Mouse (Mus musculus) midbrain, embryonic 15.5 days (tissue): ENCODE results near the gene Lrrd1. TPM values are rescaled to one million over a fixed set of nuclear protein-coding genes. Genes with fewer than 3 reads are reported as not detected.
"Not testable (repeated sequence)": the region's sequence is repeated elsewhere in the genome, so short reads cannot be mapped to it uniquely, and the experiment has no call there.

ENCODE experiments used
- ATAC-seq: fragments of 200-750 bp; cut with Nextera tagmentation; replicated peaks from 2 replicates; pipeline ENCODE4 v1.8.0; 2017; ENCODE audit warnings: moderate TSS enrichment
- H3K27ac ChIP-seq: fragments of 300-500 bp; sonication (generic); 2 replicates; pipeline ENCODE4 v1.5.1; 2015; ENCODE audit warnings: mild to moderate bottlenecking, inconsistent platforms
- H3K27me3 ChIP-seq: fragments of 300-500 bp; sonication (generic); replicated peaks from 2 replicates; pipeline ENCODE4 v1.6.1; 2015; ENCODE audit warnings: inconsistent platforms
- H3K36me3 ChIP-seq: fragments of 300-500 bp; sonication (generic); replicated peaks from 2 replicates; pipeline ENCODE4 v1.6.1; 2015; ENCODE audit warnings: inconsistent platforms
- H3K4me1 ChIP-seq: fragments of 300-500 bp; sonication (generic); 2 replicates; pipeline ENCODE4 v1.6.1; 2015; ENCODE audit warnings: inconsistent platforms
- H3K4me2 ChIP-seq: fragments of 300-500 bp; sonication (generic); 2 replicates; pipeline ENCODE4 v1.6.1; 2015; ENCODE audit warnings: inconsistent platforms, mild to moderate bottlenecking, moderate library complexity
- H3K4me3 ChIP-seq: fragments of 300-500 bp; sonication (generic); 2 replicates; pipeline ENCODE4 v1.5.1; 2015; ENCODE audit warnings: mild to moderate bottlenecking, inconsistent platforms
- H3K9ac ChIP-seq: fragments of 300-500 bp; sonication (generic); 2 replicates; pipeline ENCODE4 v1.6.1; 2015; ENCODE audit warnings: mild to moderate bottlenecking, inconsistent platforms
- H3K9me3 ChIP-seq: fragments of 300-500 bp; sonication (generic); 2 replicates; pipeline ENCODE4 v1.6.1; 2016; ENCODE audit warnings: inconsistent platforms
- WGBS: fragments of 180-500 bp; shearing (Covaris S2); methylation state at CpG from one replicate; pipeline ENCODE4 v1.1.7; 2015; ENCODE audit warnings: mixed read lengths; 5-methylcytosine and 5-hydroxymethylcytosine counted together
- polyA plus RNA-seq: library from polyadenylated mRNA; unstranded; fragments of >200 nt; fragmentation: Nextera tagmentation; extraction: Ambion mirVana; gene quantifications from 2 replicates; pipeline ENCODE4 v1.2.1, GENCODE M21; 2015

Gene Lrrd1
- polyA plus RNA-seq: 0.14 and 0.26 TPM in 2 replicates

- peak within 1 kb of the TSS; percentile 35 for H3K4me3 ChIP-seq
- 0 out of 2 replicates have a peak, but pooled peaks cover 9% of the 10 kb centered on the region for H3K36me3 ChIP-seq
- no peak within 1 kb of the TSS for H3K27ac ChIP-seq
- H3K9ac ChIP-seq: peak within 1 kb of the TSS; percentile 21
- H3K4me1 ChIP-seq: peaks cover 5% of the 10 kb centered on the region; the same call in 1 of the 2 replicates
- H3K4me2 ChIP-seq: peak within 1 kb of the TSS; percentile 64
- H3K9me3 ChIP-seq: no peaks in the 10 kb centered on the region
- no peaks in the 10 kb centered on the region for H3K27me3 ChIP-seq
- 4% methylated on average over 24 of the region's 24 CpGs for WGBS
- ATAC-seq: peak; percentile 62
These were observed at the start of gene Lrrd1 for GRCm38 (mm10) chr5:3845026-3845425. Gene Lrrd1, plus strand, starts transcription at chr5:3845173.

GRCm38 (mm10) chr5:3797101-3797500, 47.9 kb upstream of the Lrrd1 start:
- not testable (repeated sequence) for H3K36me3 ChIP-seq, H3K9me3 ChIP-seq, H3K4me2 ChIP-seq, ATAC-seq, H3K27ac ChIP-seq, H3K27me3 ChIP-seq, H3K9ac ChIP-seq, H3K4me3 ChIP-seq
- WGBS: 99% methylated on average over 2 of the region's 2 CpGs
- H3K4me1 ChIP-seq: peaks cover 21% of the 10 kb centered on the region

DNA sequence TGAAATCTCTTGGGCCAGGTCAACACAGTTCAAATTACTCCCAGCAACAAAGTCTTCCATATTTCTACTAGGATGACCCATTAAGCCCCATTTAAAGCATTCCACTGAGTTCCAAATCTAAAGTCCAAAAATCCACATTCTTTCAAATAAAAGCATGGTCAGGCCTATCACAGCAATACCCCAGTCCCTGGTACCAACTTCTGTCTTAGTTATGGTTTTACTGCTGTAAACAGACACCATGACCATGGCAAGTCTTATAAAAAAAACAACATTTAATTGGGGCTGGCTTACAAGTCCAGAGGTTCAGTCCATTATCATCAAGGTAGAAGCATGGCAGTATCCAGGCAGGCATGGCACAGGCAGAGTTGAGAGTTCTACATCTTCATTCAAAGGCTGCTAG, 46.3 kb upstream of the Lrrd1 start:
- peaks cover 21% of the 10 kb centered on the region for H3K4me1 ChIP-seq
- H3K36me3 ChIP-seq, H3K9ac ChIP-seq, H3K4me2 ChIP-seq, H3K27me3 ChIP-seq, H3K27ac ChIP-seq, H3K9me3 ChIP-seq, ATAC-seq, H3K4me3 ChIP-seq: not testable (repeated sequence)

GRCm38 (mm10) chr5:3800041-3800440, 44.9 kb upstream of the Lrrd1 start:
- H3K9ac ChIP-seq: no peak overlapping the region

DNA sequence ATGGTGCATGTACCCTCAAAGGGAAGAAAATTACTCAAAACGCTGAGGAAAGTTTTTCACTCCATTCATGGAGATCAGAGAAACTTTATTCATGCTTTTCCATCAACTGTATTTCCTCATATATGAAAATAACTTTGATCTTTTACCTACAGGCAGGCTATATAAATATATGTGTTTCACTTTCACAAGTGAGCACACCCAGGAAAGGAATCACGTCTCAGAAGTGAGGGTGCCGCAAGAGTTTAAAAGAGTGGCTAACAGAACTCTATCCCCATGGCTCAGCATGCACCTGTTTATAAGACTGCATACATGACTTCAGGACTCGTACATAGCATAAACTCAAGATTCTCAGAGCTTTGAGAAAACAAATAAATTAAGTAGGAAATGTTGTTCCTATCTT, 44.1 kb upstream of the Lrrd1 start:
- H3K4me3 ChIP-seq: peak overlapping the region; percentile 17; the same call in 1 of the 2 replicates
- no peaks in the 10 kb centered on the region for H3K9me3 ChIP-seq
- peaks cover 29% of the 10 kb centered on the region for H3K4me1 ChIP-seq
- H3K9ac ChIP-seq: no peak overlapping the region
- no peak for ATAC-seq
- no peaks in the 10 kb centered on the region for H3K27me3 ChIP-seq
- 83% methylated on average over 4 of the region's 4 CpGs for WGBS
- H3K27ac ChIP-seq: no peak overlapping the region
- H3K36me3 ChIP-seq: no peaks in the 10 kb centered on the region
- H3K4me2 ChIP-seq: peak overlapping the region; percentile 80

More at GRCm38 (mm10) chr5:3800041-3800440, 44.9 kb upstream of the Lrrd1 start:
- Histone ChIP-seq H3K9me3 (no peaks in the 10 kb centered on the region), H3K36me3 (no peaks in the 10 kb centered on the region), H3K27ac (no peak overlapping the region), H3K27me3 (no peaks in the 10 kb centered on the region), H3K4me3 (no peak overlapping the region), H3K4me2 (no peak overlapping the region), H3K4me1 (peaks cover 29% of the 10 kb centered on the region)
- WGBS: 82% methylated on average over 1 of the region's 1 CpGs
- no peak for ATAC-seq

DNA sequence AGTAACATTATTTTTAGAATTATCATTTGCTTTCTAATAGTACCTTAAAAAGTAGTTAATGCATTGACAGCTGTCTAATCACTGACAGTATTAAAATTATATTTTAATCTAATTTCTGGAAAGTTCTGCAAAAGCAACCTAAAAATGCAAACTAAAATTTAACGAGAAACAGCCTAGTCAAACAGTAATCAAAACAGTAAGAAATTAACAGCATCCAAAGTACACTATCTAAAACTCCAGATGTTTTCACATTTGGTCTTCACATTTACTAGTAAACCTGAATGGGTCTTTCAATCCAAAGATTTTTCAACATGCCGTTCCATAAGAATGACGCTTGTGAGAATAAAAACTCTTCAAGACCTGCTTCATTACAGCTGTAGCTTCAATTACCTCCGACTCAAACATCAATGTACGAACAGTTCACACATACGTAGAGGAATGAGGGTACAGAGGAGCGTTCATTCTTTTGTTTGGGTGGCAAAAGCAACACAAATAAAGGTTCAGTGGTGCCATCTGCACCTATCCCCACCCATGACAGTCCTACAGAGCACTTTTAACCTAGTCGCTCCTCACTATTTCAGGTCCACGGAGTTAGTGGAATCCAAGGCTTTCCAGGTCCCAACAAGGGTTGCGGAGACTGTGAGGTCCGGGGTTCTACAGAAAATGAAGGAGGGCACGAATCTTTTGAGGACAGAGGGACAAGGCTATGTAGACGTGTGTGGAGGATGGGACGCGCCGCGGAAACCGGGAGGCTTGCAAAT, 43.1 kb upstream of the Lrrd1 start:
- H3K4me2 ChIP-seq: peak overlapping the region; percentile 80
- H3K27ac ChIP-seq: peak overlapping the region; percentile 92
- H3K36me3 ChIP-seq: no peaks in the 10 kb centered on the region
- peaks cover 29% of the 10 kb centered on the region for H3K4me1 ChIP-seq
- WGBS: 6% methylated on average over 18 of the region's 18 CpGs
- H3K9me3 ChIP-seq: no peaks in the 10 kb centered on the region
- ATAC-seq: peak; percentile 7
- H3K9ac ChIP-seq: peak overlapping the region; percentile 74
- no peaks in the 10 kb centered on the region for H3K27me3 ChIP-seq
- H3K4me3 ChIP-seq: peak overlapping the region; percentile 98

- H3K9ac ChIP-seq: peak within 1 kb of the TSS; percentile 74
- H3K27me3 ChIP-seq: no peaks in the 10 kb centered on the region
- peak within 1 kb of the TSS; percentile 92 for H3K27ac ChIP-seq
- WGBS: under 1% methylated on average over 102 of the region's 109 CpGs
- H3K4me2 ChIP-seq: peak within 1 kb of the TSS; percentile 80
- no peaks in the 10 kb centered on the region for H3K36me3 ChIP-seq
- H3K4me3 ChIP-seq: peak within 1 kb of the TSS; percentile 98
- peak; percentile 96 for ATAC-seq
- H3K4me1 ChIP-seq: peaks cover 29% of the 10 kb centered on the region
- H3K9me3 ChIP-seq: no peaks in the 10 kb centered on the region
These were observed 42.3 kb upstream of the Lrrd1 start, which contains the start of the genes Ankib1 and Krit1 for GRCm38 (mm10) chr5:3802433-3803291. Gene Ankib1, minus strand, starts transcription at chr5:3802925. Gene Krit1, plus strand, starts transcription at chr5:3803184.

DNA sequence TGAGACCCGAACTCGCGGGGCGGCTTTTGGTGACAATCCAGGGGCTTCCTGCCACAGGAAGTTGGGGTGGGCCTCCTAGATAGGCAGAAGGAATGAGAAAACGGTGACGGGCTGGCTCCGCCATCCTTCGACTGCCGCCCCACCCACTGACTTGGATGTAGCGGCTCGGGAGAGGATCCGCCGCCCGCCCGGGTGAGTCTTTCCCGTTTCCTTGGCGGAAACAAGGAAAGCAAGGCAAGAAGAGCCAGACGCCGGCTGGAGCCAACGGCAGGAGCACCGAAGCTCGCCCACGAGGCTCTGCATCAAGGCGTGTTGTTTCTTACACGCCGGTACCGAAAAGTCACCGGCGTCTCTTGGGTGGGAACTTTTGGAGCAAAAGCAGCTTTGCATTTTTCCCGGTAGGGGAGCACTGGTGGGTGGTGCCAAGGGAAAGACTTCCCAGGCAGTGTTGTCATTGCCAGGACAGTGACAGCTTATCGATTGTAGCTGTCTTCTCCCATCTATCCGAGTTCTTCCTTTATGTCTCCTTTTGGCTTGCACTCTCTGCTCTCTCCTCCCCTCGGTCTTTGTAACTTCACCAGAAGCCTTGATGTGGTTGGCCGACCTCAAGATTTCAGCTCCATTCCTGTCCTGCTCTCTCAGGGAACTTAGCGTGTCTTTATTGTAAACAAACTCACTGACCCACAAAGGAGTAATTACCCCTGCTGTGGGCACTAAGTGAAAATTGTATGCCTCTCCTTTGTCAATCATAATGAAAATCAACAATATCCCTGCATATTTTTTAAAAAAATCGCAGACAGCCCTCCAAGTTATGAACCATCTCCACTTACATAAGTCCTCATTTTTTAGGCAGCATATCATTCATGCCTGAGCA, 41.4 kb upstream of the Lrrd1 start:
- ATAC-seq: peak; percentile 85
- no peaks in the 10 kb centered on the region for H3K9me3 ChIP-seq
- WGBS: under 1% methylated on average over 36 of the region's 36 CpGs
- H3K4me2 ChIP-seq: peak overlapping the region; percentile 80
- peak overlapping the region; percentile 98 for H3K4me3 ChIP-seq
- H3K4me1 ChIP-seq: peaks cover 29% of the 10 kb centered on the region
- peak overlapping the region; percentile 74 for H3K9ac ChIP-seq
- H3K27me3 ChIP-seq: no peaks in the 10 kb centered on the region
- peak overlapping the region; percentile 92 for H3K27ac ChIP-seq
- 0 out of 2 replicates have a peak, but pooled peaks cover 2% of the 10 kb centered on the region for H3K36me3 ChIP-seq

- Histone ChIP-seq H3K36me3 (peaks cover 11% of the 10 kb centered on the region; the same call in 1 of the 2 replicates), H3K4me1 (peaks cover 8% of the 10 kb centered on the region), H3K4me3 (no peak overlapping the region), H3K27me3 (no peaks in the 10 kb centered on the region), H3K4me2 (no peak overlapping the region), H3K9me3 (no peaks in the 10 kb centered on the region), H3K27ac (no peak overlapping the region), H3K9ac (no peak overlapping the region)
- WGBS: 93% methylated on average over 1 of the region's 1 CpGs
- ATAC-seq: no peak
These were observed 36.5 kb upstream of the Lrrd1 start for GRCm38 (mm10) chr5:3808472-3808871.

DNA sequence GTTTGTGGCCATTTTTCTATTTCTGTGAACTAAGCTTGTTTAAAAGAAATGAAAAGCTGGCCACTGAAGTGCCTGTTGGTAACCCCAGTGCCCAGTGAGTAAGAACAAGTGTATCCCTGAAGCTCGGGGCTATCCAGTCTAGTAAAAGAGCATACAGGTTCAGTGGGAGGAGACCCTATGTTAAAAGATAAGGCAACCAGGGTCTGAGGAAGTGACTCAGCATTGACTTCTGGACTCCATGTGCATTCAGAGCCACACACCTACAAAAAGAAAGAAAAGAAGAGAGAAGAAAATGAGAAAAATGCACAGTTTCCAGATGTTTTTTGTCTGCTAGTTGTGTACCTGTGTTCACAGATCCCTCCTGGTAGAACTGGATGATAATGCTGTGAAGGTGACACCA, 10.9 kb upstream of the Lrrd1 start:
- Histone ChIP-seq H3K36me3 (peaks cover 29% of the 10 kb centered on the region), H3K4me1 (no peaks in the 10 kb centered on the region), H3K27ac (no peak overlapping the region), H3K4me2 (no peak overlapping the region), H3K27me3 (no peaks in the 10 kb centered on the region), H3K9me3 (no peaks in the 10 kb centered on the region), H3K4me3 (no peak overlapping the region), H3K9ac (no peak overlapping the region)
- no peak for ATAC-seq
- 87% methylated on average over 1 of the region's 1 CpGs for WGBS

DNA sequence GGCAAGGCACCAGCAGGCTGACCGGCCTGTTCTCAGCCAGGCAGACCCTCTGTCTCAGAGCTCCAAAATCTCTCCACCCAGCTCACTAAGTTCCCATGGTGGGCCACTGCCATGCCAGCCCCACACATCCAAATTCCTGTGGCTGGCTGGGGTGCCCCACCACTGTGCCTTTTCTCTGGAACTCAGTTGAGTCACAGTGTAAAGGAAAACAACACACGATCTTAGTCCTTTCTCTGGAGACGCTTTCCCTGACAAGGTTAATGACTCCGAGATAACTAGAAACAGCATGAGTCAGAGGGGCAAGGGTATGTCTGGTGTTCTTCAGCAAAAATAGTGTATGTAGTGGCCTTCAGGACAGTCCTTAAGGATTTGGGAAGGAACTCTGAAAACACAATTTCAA, 25.2 kb downstream of the Lrrd1 start:
- no peak overlapping the region for H3K27ac ChIP-seq
- H3K27me3 ChIP-seq: no peaks in the 10 kb centered on the region
- 80% methylated on average over 4 of the region's 4 CpGs for WGBS
- H3K4me2 ChIP-seq: no peak overlapping the region
- H3K4me3 ChIP-seq: no peak overlapping the region
- H3K9me3 ChIP-seq: no peaks in the 10 kb centered on the region
- no peak overlapping the region for H3K9ac ChIP-seq
- no peaks in the 10 kb centered on the region for H3K36me3 ChIP-seq
- no peak for ATAC-seq
- no peaks in the 10 kb centered on the region for H3K4me1 ChIP-seq
